Mouse (Mus musculus) stomach, postnatal 0 days (tissue): Measurements from ENCODE around the gene Fbxo7. TPM values are rescaled to one million over a fixed set of nuclear protein-coding genes. Genes with fewer than 3 reads are reported as not detected.
"Not testable (repeated sequence)": the region's sequence is repeated elsewhere in the genome, so short reads cannot be mapped to it uniquely, and the experiment has no call there.

ENCODE experiments used
- ATAC-seq: fragments of 200-750 bp; cut with Nextera tagmentation; 2 replicates; pipeline ENCODE4 v1.8.0; 2017; ENCODE audit not compliant: low FRiP score, low TSS enrichment
- DNase-seq: peaks from one replicate; pipeline ENCODE4 v3.0.0-alpha.2; 2016; ENCODE audit warnings: low spot score
- H3K27ac ChIP-seq: fragments of 300-500 bp; sonication (generic); replicated peaks from 2 replicates; pipeline ENCODE4 v1.5.1; 2014; ENCODE audit warnings: mild to moderate bottlenecking, control low read depth
- H3K27me3 ChIP-seq: fragments of 300-500 bp; sonication (generic); 2 replicates; pipeline ENCODE4 v1.6.1; 2014; ENCODE audit warnings: low read length; ENCODE audit not compliant: control insufficient read depth, insufficient read depth
- H3K36me3 ChIP-seq: fragments of 300-500 bp; sonication (generic); 2 replicates; pipeline ENCODE4 v1.6.1; 2014; ENCODE audit warnings: low read length, mixed read lengths; ENCODE audit not compliant: control insufficient read depth, insufficient read depth
- H3K4me1 ChIP-seq: fragments of 300-500 bp; sonication (generic); replicated peaks from 2 replicates; pipeline ENCODE4 v1.6.1; 2014; ENCODE audit warnings: antibody characterized with exemption; ENCODE audit not compliant: control insufficient read depth, insufficient read depth
- H3K4me2 ChIP-seq: fragments of 300-500 bp; sonication (generic); replicated peaks from 2 replicates; pipeline ENCODE4 v1.6.1; 2014; ENCODE audit warnings: low read depth, mild to moderate bottlenecking, control low read depth, moderate library complexity
- H3K4me3 ChIP-seq: fragments of 300-500 bp; sonication (generic); 2 replicates; pipeline ENCODE4 v1.5.1; 2014; ENCODE audit warnings: low read depth, low read length, control low read depth
- H3K9ac ChIP-seq: fragments of 300-500 bp; sonication (generic); 2 replicates; pipeline ENCODE4 v1.6.1; 2014; ENCODE audit warnings: mild to moderate bottlenecking, low read length, control low read depth, mixed read lengths
- H3K9me3 ChIP-seq: fragments of 300-500 bp; sonication (generic); 2 replicates; pipeline ENCODE4 v1.6.1; 2016; ENCODE audit warnings: low read length; ENCODE audit not compliant: control insufficient read depth
- CTCF ChIP-seq: IDR thresholded peaks from 2 replicates; pipeline ENCODE4 v1.5.1; 2016; ENCODE audit warnings: antibody characterized with exemption, low read depth, mild to moderate bottlenecking, moderate library complexity
- EP300 ChIP-seq: optimal IDR thresholded peaks from 2 replicates; pipeline ENCODE3; 2016; ENCODE audit warnings: antibody characterized with exemption
- WGBS: fragments of 180-500 bp; shearing (Covaris S2); extraction: QIAGEN DNeasy Blood & Tissue Kit; methylation state at CpG from one replicate; pipeline ENCODE4 v1.1.7; 2014; 5-methylcytosine and 5-hydroxymethylcytosine counted together
- polyA plus RNA-seq: library from polyadenylated mRNA; unstranded; fragments of >200 nt; fragmentation: Nextera tagmentation; extraction: Ambion mirVana; gene quantifications from 2 replicates; pipeline ENCODE4 v1.2.1, GENCODE M21; 2015

Gene Fbxo7
- polyA plus RNA-seq, 1 experiment from 2014 or later = 24.8 TPM

- Histone ChIP-seq H3K27me3 (no peaks in the 10 kb centered on the region), H3K36me3 (no peaks in the 10 kb centered on the region), H3K27ac (no peak overlapping the region), H3K4me2 (no peak overlapping the region), H3K4me3 (no peak overlapping the region), H3K9me3 (no peaks in the 10 kb centered on the region), H3K4me1 (0 out of 2 replicates have a peak, but pooled peaks cover 3% of the 10 kb centered on the region), H3K9ac (no peak overlapping the region)
- 87% methylated on average over 2 of the region's 2 CpGs for WGBS
- TF ChIP-seq EP300 (no peak), CTCF (no peak)
- no peak for DNase-seq
- no peak for ATAC-seq
These were observed 4.1 kb downstream of the Fbxo7 start for GRCm38 (mm10) chr10:86025906-86026305.

GRCm38 (mm10) chr10:86026354-86026753, 4.6 kb downstream of the Fbxo7 start:
- H3K4me1 ChIP-seq = 0 out of 2 replicates have a peak, but pooled peaks cover 3% of the 10 kb centered on the region
- no peaks in the 10 kb centered on the region for H3K9me3 ChIP-seq
- no peak overlapping the region for H3K27ac ChIP-seq
- WGBS = 91% methylated on average over 3 of the region's 3 CpGs
- no peak overlapping the region for H3K9ac ChIP-seq
- H3K36me3 ChIP-seq = no peaks in the 10 kb centered on the region
- H3K4me2 ChIP-seq = no peak overlapping the region
- ATAC-seq = no peak
- TF ChIP-seq CTCF (no peak), EP300 (no peak)
- no peaks in the 10 kb centered on the region for H3K27me3 ChIP-seq
- no peak for DNase-seq
- H3K4me3 ChIP-seq = no peak overlapping the region

GRCm38 (mm10) chr10:86026807-86027206, 5.0 kb downstream of the Fbxo7 start:
- not testable (repeated sequence) for H3K27ac ChIP-seq, H3K4me3 ChIP-seq, H3K4me1 ChIP-seq, DNase-seq, ATAC-seq, H3K9me3 ChIP-seq, H3K4me2 ChIP-seq, H3K27me3 ChIP-seq, H3K36me3 ChIP-seq, H3K9ac ChIP-seq
- 87% methylated on average over 1 of the region's 1 CpGs for WGBS

- Histone ChIP-seq H3K4me1 (no peaks in the 10 kb centered on the region), H3K4me2 (no peak overlapping the region), H3K9me3 (no peaks in the 10 kb centered on the region), H3K36me3 (no peaks in the 10 kb centered on the region), H3K9ac (no peak overlapping the region), H3K27me3 (no peaks in the 10 kb centered on the region), H3K4me3 (no peak overlapping the region), H3K27ac (no peak overlapping the region)
- WGBS = 75% methylated on average over 7 of the region's 7 CpGs
- DNase-seq (no peak), ATAC-seq (no peak)
- no peak for TF ChIP-seq CTCF
These were observed 9.0 kb downstream of the Fbxo7 start for GRCm38 (mm10) chr10:86030743-86031142.

GRCm38 (mm10) chr10:86032517-86032916, 10.7 kb downstream of the Fbxo7 start:
- DNase-seq (no peak), ATAC-seq (no peak)
- Histone ChIP-seq H3K9ac (no peak overlapping the region), H3K27ac (no peak overlapping the region), H3K36me3 (peaks cover 2% of the 10 kb centered on the region; the same call in 1 of the 2 replicates), H3K27me3 (no peaks in the 10 kb centered on the region), H3K9me3 (no peaks in the 10 kb centered on the region), H3K4me2 (no peak overlapping the region), H3K4me1 (no peaks in the 10 kb centered on the region), H3K4me3 (no peak overlapping the region)
- WGBS = 86% methylated on average over 3 of the region's 3 CpGs
- TF ChIP-seq EP300 (no peak), CTCF (no peak)

GRCm38 (mm10) chr10:86034007-86034728, 12.4 kb downstream of the Fbxo7 start:
- H3K36me3 ChIP-seq = peaks cover 2% of the 10 kb centered on the region; the same call in 1 of the 2 replicates
- peak overlapping the region; percentile 13; the same call in 1 of the 2 replicates for H3K9ac ChIP-seq
- ATAC-seq (peak; percentile 84), DNase-seq (no peak)
- no peaks in the 10 kb centered on the region for H3K27me3 ChIP-seq
- no peaks in the 10 kb centered on the region for H3K9me3 ChIP-seq
- no peaks in the 10 kb centered on the region for H3K4me1 ChIP-seq
- 0 out of 2 replicates have a peak overlapping the region, but pooled peaks have one; percentile 31 for H3K27ac ChIP-seq
- TF ChIP-seq EP300 (no peak), CTCF (no peak)
- H3K4me2 ChIP-seq = no peak overlapping the region
- 33% methylated on average over 2 of the region's 2 CpGs for WGBS
- no peak overlapping the region for H3K4me3 ChIP-seq
